Mouse (Mus musculus): ENCODE measurements at regions not wholly inside any gene's neighbourhood (a gene's known extent, or its start where the extent isn't known, plus 50 kb on each side); places are given as distances from the start of the nearest gene placed in this dataset.

DNA sequence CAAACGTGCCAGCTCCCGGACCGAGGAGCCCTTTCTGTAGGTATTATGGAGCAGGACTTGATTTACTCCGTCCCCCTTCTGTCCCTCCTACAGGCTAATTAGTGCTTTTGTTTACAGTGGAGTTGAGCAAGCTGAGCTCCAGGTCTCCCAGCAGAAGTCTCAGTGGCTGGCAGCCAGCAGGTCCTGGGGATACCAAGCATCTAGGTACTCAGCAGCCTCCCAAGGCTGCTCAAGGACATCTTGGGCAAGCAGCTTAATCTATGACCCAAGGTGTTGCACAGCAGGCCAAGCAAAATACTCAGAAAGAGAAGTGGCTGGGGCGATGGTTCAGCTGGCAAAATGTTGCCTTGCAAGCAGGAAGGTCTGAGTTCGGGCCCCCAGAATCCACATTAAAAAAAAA, 254.4 kb downstream of the Dysf start:
- Histone ChIP-seq H3K4me1 (ENCODE audit: insufficient read depth, low read depth, low read length) (no peaks in the 10 kb centered on the region), H3K9me3 (ENCODE audit: low read length) (no peaks in the 10 kb centered on the region), H3K27me3 (replicated peaks; ENCODE audit: insufficient read depth, low read length) (no peaks in the 10 kb centered on the region), H3K36me3 (ENCODE audit: insufficient read depth, low read length) (no peaks in the 10 kb centered on the region), H3K4me2 (replicated peaks; ENCODE audit: low read depth, low read length) (no peak overlapping the region), H3K27ac (ENCODE audit: low read length) (no peak overlapping the region), H3K9ac (replicated peaks; ENCODE audit: low read depth) (no peak overlapping the region), H3K4me3 (ENCODE audit: low read depth, low read length) (no peak overlapping the region)
- TF ChIP-seq CTCF (IDR thresholded peaks at IDR 0.05) (no peak), EP300 (IDR thresholded peaks at IDR 0.05) (no peak)
- ATAC-seq, result peak; percentile 77
- peak; percentile 55 for DNase-seq (ENCODE audit: low spot score)
- 29% methylated on average over 6 of the region's 6 CpGs for WGBS

DNA sequence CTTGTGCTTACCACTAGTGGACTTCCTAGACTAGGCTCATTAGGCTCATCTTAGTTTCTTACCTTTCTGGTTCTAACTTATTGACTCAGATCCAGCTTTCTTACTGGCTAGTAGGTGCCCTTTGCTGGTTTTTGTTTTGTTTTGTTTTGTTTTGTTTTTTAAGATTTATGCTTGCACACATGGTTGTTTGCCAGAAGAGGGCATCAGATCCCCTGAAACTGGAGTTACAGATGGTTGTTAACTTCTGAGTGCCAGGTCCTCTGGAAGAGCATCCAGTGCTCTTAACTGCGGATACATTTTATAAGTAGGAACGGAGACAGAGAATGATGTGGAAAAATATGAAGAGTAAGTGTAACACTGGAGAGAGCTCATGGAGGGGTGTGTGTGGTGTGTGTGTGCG, 253.1 kb downstream of the Dysf start:
- no peak overlapping the region for H3K4me3 ChIP-seq (ENCODE audit: low read depth, low read length)
- no peaks in the 10 kb centered on the region for H3K4me1 ChIP-seq (ENCODE audit: insufficient read depth, low read depth, low read length)
- no peak overlapping the region for H3K9ac ChIP-seq (replicated peaks; ENCODE audit: low read depth)
- WGBS, result 84% methylated on average over 3 of the region's 3 CpGs
- no peaks in the 10 kb centered on the region for H3K36me3 ChIP-seq (ENCODE audit: insufficient read depth, low read length)
- no peak overlapping the region for H3K27ac ChIP-seq (ENCODE audit: low read length)
- DNase-seq (ENCODE audit: low spot score) (no peak), ATAC-seq (no peak)
- no peaks in the 10 kb centered on the region for H3K27me3 ChIP-seq (replicated peaks; ENCODE audit: insufficient read depth, low read length)
- no peak overlapping the region for H3K4me2 ChIP-seq (replicated peaks; ENCODE audit: low read depth, low read length)
- H3K9me3 ChIP-seq (ENCODE audit: low read length), result no peaks in the 10 kb centered on the region
- TF ChIP-seq CTCF (IDR thresholded peaks at IDR 0.05) (peak; percentile 49), EP300 (IDR thresholded peaks at IDR 0.05) (no peak)

Measured in lung, postnatal 0 days (tissue).